Mouse (Mus musculus) neural tube, embryonic 15.5 days (tissue): Measurements from ENCODE around the gene Prkcb. TPM values are rescaled to one million over a fixed set of nuclear protein-coding genes. Genes with fewer than 3 reads are reported as not detected.

ENCODE experiments used
- ATAC-seq: fragments of 200-750 bp; cut with Nextera tagmentation; 2 replicates; pipeline ENCODE4 v1.8.0; 2017; ENCODE audit warnings: mild to moderate bottlenecking, moderate TSS enrichment, moderate library complexity; ENCODE audit not compliant: low FRiP score
- H3K27ac ChIP-seq: fragments of 300-500 bp; sonication (generic); replicated peaks from 2 replicates; pipeline ENCODE4 v1.5.1; 2015; ENCODE audit warnings: mild to moderate bottlenecking, inconsistent platforms
- H3K27me3 ChIP-seq: fragments of 300-500 bp; sonication (generic); replicated peaks from 2 replicates; pipeline ENCODE4 v1.6.1; 2015; ENCODE audit warnings: inconsistent platforms
- H3K36me3 ChIP-seq: fragments of 300-500 bp; sonication (generic); 2 replicates; pipeline ENCODE4 v1.6.1; 2015; ENCODE audit warnings: inconsistent platforms
- H3K4me1 ChIP-seq: fragments of 300-500 bp; sonication (generic); 2 replicates; pipeline ENCODE4 v1.6.1; 2015; ENCODE audit warnings: inconsistent platforms
- H3K4me2 ChIP-seq: fragments of 300-500 bp; sonication (generic); 2 replicates; pipeline ENCODE4 v1.6.1; 2015; ENCODE audit warnings: inconsistent platforms, mild to moderate bottlenecking, moderate library complexity
- H3K4me3 ChIP-seq: fragments of 300-500 bp; sonication (generic); replicated peaks from 2 replicates; pipeline ENCODE4 v1.5.1; 2015; ENCODE audit warnings: mild to moderate bottlenecking, inconsistent platforms
- H3K9ac ChIP-seq: fragments of 300-500 bp; sonication (generic); replicated peaks from 2 replicates; pipeline ENCODE4 v1.6.1; 2015; ENCODE audit warnings: mild to moderate bottlenecking, inconsistent platforms
- H3K9me3 ChIP-seq: fragments of 300-500 bp; sonication (generic); replicated peaks from 2 replicates; pipeline ENCODE4 v1.6.1; 2016; ENCODE audit warnings: inconsistent platforms
- WGBS: fragments of 180-500 bp; shearing (Covaris S2); methylation state at CpG from one replicate; pipeline ENCODE4 v1.1.7; 2015; ENCODE audit warnings: mixed read lengths; 5-methylcytosine and 5-hydroxymethylcytosine counted together
- polyA plus RNA-seq: library from polyadenylated mRNA; unstranded; fragments of >200 nt; fragmentation: Nextera tagmentation; extraction: Ambion mirVana; gene quantifications from 2 replicates; pipeline ENCODE4 v1.2.1, GENCODE M21; 2015

Gene Prkcb
- polyA plus RNA-seq, 1 experiment from 2014 or later, result 150 TPM

DNA sequence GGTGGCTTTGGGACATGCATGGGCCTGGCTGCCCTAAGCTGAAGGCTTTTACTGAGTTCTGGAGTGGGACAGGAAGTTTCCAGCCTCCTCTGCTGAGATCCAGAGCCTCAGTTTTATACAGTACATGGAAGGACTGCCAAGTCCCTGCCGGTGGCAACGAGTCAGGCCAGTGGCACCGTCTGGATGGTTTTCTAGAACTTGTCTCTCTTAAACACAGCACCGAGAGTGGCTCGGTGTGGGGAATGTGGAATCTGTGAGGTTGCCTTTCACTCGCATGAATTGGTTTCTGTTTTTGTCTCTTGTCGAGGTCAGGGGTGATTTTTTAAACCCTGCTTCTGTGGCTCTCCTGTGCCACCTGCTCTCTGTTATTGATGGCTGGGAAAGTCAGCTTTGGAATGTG, 3.6 kb downstream of the Prkcb start:
- peak overlapping the region; percentile 89 for H3K4me2 ChIP-seq
- no peak overlapping the region for H3K9ac ChIP-seq
- WGBS, result 44% methylated on average over 7 of the region's 7 CpGs
- no peak for ATAC-seq
- H3K4me1 ChIP-seq, result peaks cover 39% of the 10 kb centered on the region
- no peak overlapping the region for H3K27ac ChIP-seq
- no peaks in the 10 kb centered on the region for H3K27me3 ChIP-seq
- no peaks in the 10 kb centered on the region for H3K9me3 ChIP-seq
- H3K4me3 ChIP-seq, result no peak overlapping the region
- H3K36me3 ChIP-seq, result peaks cover 3% of the 10 kb centered on the region; the same call in 1 of the 2 replicates

GRCm38 (mm10) chr7:122294111-122294510, 5.6 kb downstream of the Prkcb start:
- Histone ChIP-seq H3K4me1 (peaks cover 30% of the 10 kb centered on the region), H3K4me3 (no peak overlapping the region), H3K4me2 (no peak overlapping the region), H3K27ac (no peak overlapping the region), H3K36me3 (peaks cover 12% of the 10 kb centered on the region; the same call in 1 of the 2 replicates), H3K9me3 (no peaks in the 10 kb centered on the region), H3K27me3 (no peaks in the 10 kb centered on the region), H3K9ac (no peak overlapping the region)
- WGBS, result 81% methylated on average over 7 of the region's 7 CpGs
- no peak for ATAC-seq

DNA sequence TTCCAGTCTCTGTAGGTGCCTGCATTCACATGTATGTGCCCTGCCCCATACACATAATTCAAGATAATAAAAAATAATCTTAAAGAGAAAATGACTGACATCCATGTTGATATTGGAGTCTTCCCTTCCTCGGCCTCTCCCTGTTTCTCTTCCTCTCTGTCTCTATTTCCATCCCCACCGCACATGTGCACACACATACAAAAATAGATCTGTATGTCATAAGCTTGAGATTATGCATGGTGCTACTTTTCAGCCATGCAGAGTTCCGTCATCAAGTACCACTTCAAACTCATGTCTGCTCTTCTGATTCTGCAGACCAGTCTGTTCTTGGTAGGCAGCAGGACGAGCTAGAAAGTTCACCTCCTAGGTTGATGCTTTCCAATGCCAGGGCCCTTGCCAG, 6.8 kb downstream of the Prkcb start:
- H3K4me1 ChIP-seq, result peaks cover 19% of the 10 kb centered on the region
- no peaks in the 10 kb centered on the region for H3K9me3 ChIP-seq
- H3K27ac ChIP-seq, result no peak overlapping the region
- WGBS, result 87% methylated on average over 4 of the region's 4 CpGs
- no peak overlapping the region for H3K4me2 ChIP-seq
- H3K4me3 ChIP-seq, result no peak overlapping the region
- no peaks in the 10 kb centered on the region for H3K27me3 ChIP-seq
- H3K9ac ChIP-seq, result no peak overlapping the region
- H3K36me3 ChIP-seq, result peaks cover 12% of the 10 kb centered on the region; the same call in 1 of the 2 replicates
- no peak for ATAC-seq

DNA sequence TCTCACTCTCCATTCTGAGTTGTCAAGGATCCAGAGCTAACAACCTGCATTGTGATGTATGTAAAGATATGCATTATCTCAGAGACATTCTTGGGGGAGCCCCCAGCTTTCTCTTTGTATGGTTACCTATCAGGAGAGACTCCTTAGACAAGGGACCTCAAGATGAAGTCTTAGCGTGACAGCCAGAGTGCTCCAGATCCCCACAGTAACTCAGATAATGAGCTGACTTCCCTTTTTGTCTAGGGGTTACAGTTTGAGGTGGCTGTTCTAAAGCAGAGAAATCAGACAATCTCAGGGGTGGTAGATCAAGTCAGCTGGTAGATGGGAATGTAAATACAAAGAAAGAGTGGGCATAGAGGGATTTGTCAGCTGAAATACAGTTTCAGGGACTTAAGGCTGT, 7.8 kb downstream of the Prkcb start:
- Histone ChIP-seq H3K9ac (no peak overlapping the region), H3K4me1 (peaks cover 12% of the 10 kb centered on the region), H3K36me3 (peaks cover 12% of the 10 kb centered on the region; the same call in 1 of the 2 replicates), H3K9me3 (no peaks in the 10 kb centered on the region), H3K27me3 (no peaks in the 10 kb centered on the region), H3K27ac (no peak overlapping the region), H3K4me3 (no peak overlapping the region), H3K4me2 (no peak overlapping the region)
- WGBS, result 84% methylated on average over 1 of the region's 1 CpGs
- ATAC-seq, result no peak

GRCm38 (mm10) chr7:122296805-122297204, 8.3 kb downstream of the Prkcb start:
- 91% methylated on average over 3 of the region's 3 CpGs for WGBS

GRCm38 (mm10) chr7:122297627-122298026, 9.1 kb downstream of the Prkcb start:
- Histone ChIP-seq H3K4me1 (peaks cover 2% of the 10 kb centered on the region; the same call in 1 of the 2 replicates), H3K36me3 (peaks cover 12% of the 10 kb centered on the region; the same call in 1 of the 2 replicates), H3K9ac (no peak overlapping the region), H3K27ac (no peak overlapping the region), H3K27me3 (no peaks in the 10 kb centered on the region), H3K4me3 (no peak overlapping the region), H3K9me3 (no peaks in the 10 kb centered on the region), H3K4me2 (no peak overlapping the region)
- WGBS, result 64% methylated on average over 3 of the region's 3 CpGs
- no peak for ATAC-seq

More at GRCm38 (mm10) chr7:122296805-122297204, 8.3 kb downstream of the Prkcb start:
- Histone ChIP-seq H3K27me3 (no peaks in the 10 kb centered on the region), H3K36me3 (peaks cover 12% of the 10 kb centered on the region; the same call in 1 of the 2 replicates), H3K4me3 (no peak overlapping the region), H3K27ac (no peak overlapping the region), H3K4me1 (peaks cover 9% of the 10 kb centered on the region), H3K9ac (no peak overlapping the region), H3K9me3 (no peaks in the 10 kb centered on the region), H3K4me2 (no peak overlapping the region)
- no peak for ATAC-seq

DNA sequence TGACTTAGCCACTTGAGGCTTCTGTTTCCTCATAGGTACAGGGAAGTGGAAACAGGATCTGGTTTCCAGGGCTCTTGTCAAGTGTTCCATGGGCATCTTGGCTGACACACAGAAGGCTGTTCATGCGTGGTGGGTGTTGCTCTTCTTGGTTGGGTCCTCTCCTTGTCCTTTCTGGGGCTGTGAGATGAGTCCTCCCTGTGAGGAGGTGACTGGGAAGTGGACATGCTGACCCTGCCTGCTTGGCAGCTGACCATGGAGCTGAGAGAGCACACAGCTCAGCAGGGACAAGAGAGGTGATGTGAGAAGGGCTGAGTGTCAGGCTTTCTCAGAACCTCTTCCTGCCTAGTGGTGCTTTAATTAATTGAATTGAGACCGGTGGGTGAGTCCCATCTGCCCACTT, 10.2 kb downstream of the Prkcb start:
- Histone ChIP-seq H3K4me3 (no peak overlapping the region), H3K4me1 (no peaks in the 10 kb centered on the region; the same call in 1 of the 2 replicates), H3K9me3 (no peaks in the 10 kb centered on the region), H3K9ac (no peak overlapping the region), H3K27ac (no peak overlapping the region), H3K27me3 (no peaks in the 10 kb centered on the region), H3K4me2 (no peak overlapping the region), H3K36me3 (peaks cover 12% of the 10 kb centered on the region; the same call in 1 of the 2 replicates)
- 97% methylated on average over 2 of the region's 2 CpGs for WGBS
- no peak for ATAC-seq

GRCm38 (mm10) chr7:122300538-122300937, 12.0 kb downstream of the Prkcb start:
- no peak for ATAC-seq
- H3K9ac ChIP-seq, result no peak overlapping the region

GRCm38 (mm10) chr7:122302538-122302937, 14.0 kb downstream of the Prkcb start:
- no peak overlapping the region for H3K4me2 ChIP-seq
- peaks cover 6% of the 10 kb centered on the region; the same call in 1 of the 2 replicates for H3K36me3 ChIP-seq
- WGBS, result 91% methylated on average over 6 of the region's 6 CpGs
- ATAC-seq, result no peak
- no peaks in the 10 kb centered on the region for H3K9me3 ChIP-seq
- no peak overlapping the region for H3K9ac ChIP-seq
- no peaks in the 10 kb centered on the region for H3K27me3 ChIP-seq
- no peak overlapping the region for H3K4me3 ChIP-seq
- no peaks in the 10 kb centered on the region; the same call in 1 of the 2 replicates for H3K4me1 ChIP-seq
- H3K27ac ChIP-seq, result no peak overlapping the region

More at GRCm38 (mm10) chr7:122300538-122300937, 12.0 kb downstream of the Prkcb start:
- H3K4me3 ChIP-seq, result no peak overlapping the region
- H3K9me3 ChIP-seq, result no peaks in the 10 kb centered on the region
- WGBS, result 71% methylated on average over 4 of the region's 4 CpGs
- H3K27me3 ChIP-seq, result no peaks in the 10 kb centered on the region
- no peaks in the 10 kb centered on the region; the same call in 1 of the 2 replicates for H3K4me1 ChIP-seq
- no peak overlapping the region for H3K4me2 ChIP-seq
- peaks cover 12% of the 10 kb centered on the region; the same call in 1 of the 2 replicates for H3K36me3 ChIP-seq
- no peak overlapping the region for H3K27ac ChIP-seq

DNA sequence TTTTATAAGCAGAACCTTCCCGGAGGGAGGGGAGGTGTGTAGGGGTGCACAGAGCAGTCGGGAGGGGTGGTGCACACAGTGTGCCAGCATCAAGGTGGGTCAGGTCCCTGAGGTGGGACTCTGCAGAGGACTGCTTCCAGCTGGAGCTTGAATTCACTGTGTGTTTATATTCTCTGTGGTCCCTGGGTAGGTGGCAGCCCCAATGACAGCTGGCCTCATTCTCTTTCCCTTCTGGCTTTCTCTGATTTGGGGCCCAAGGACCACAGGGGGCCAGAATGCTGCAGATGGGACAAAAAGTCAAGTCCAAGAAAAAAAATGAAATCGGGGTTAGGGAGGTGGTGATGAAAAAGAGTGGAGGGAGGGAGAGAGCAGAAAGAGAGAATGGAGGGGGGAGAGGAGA, 15.4 kb downstream of the Prkcb start:
- no peak overlapping the region for H3K27ac ChIP-seq
- no peak overlapping the region for H3K4me2 ChIP-seq
- H3K36me3 ChIP-seq, result no peaks in the 10 kb centered on the region; the same call in 1 of the 2 replicates
- H3K4me1 ChIP-seq, result no peaks in the 10 kb centered on the region; the same call in 1 of the 2 replicates
- H3K4me3 ChIP-seq, result no peak overlapping the region
- no peaks in the 10 kb centered on the region for H3K9me3 ChIP-seq
- no peaks in the 10 kb centered on the region for H3K27me3 ChIP-seq
- WGBS, result 56% methylated on average over 3 of the region's 3 CpGs
- no peak for ATAC-seq
- no peak overlapping the region for H3K9ac ChIP-seq

- no peak overlapping the region for H3K4me3 ChIP-seq
- H3K27me3 ChIP-seq, result no peaks in the 10 kb centered on the region
- H3K27ac ChIP-seq, result no peak overlapping the region
- H3K36me3 ChIP-seq, result no peaks in the 10 kb centered on the region; the same call in 1 of the 2 replicates
- no peaks in the 10 kb centered on the region; the same call in 1 of the 2 replicates for H3K4me1 ChIP-seq
- no peak for ATAC-seq
- H3K9me3 ChIP-seq, result no peaks in the 10 kb centered on the region
- 75% methylated on average over 2 of the region's 2 CpGs for WGBS
- H3K9ac ChIP-seq, result no peak overlapping the region
- H3K4me2 ChIP-seq, result no peak overlapping the region
Observed at GRCm38 (mm10) chr7:122304521-122304920, 16.0 kb downstream of the Prkcb start.

- no peak overlapping the region for H3K4me3 ChIP-seq
- 93% methylated on average over 9 of the region's 9 CpGs for WGBS
Observed at GRCm38 (mm10) chr7:122307241-122307640, 18.7 kb downstream of the Prkcb start.

More at GRCm38 (mm10) chr7:122307241-122307640, 18.7 kb downstream of the Prkcb start:
- Histone ChIP-seq H3K27me3 (no peaks in the 10 kb centered on the region), H3K9ac (no peak overlapping the region), H3K4me1 (peaks cover under 1% of the 10 kb centered on the region), H3K4me2 (no peak overlapping the region), H3K27ac (no peak overlapping the region), H3K36me3 (no peaks in the 10 kb centered on the region), H3K9me3 (no peaks in the 10 kb centered on the region)
- no peak for ATAC-seq
